Mouse (Mus musculus) effector memory CD4-positive, alpha-beta T cell, adult 5 months (primary cell): Measurements from ENCODE around the gene Gpr180. TPM values are rescaled to one million over a fixed set of nuclear protein-coding genes. Genes with fewer than 3 reads are reported as not detected.

Source experiments
- polyA plus RNA-seq: library from polyadenylated mRNA; unstranded; fragments of 100-300 nt; shearing (Covaris generic); gene quantifications from one replicate; pipeline ENCODE4 v1.2.1, GENCODE M21; 2017

Gene Gpr180
- polyA plus RNA-seq: 17.3 TPM

DNA sequence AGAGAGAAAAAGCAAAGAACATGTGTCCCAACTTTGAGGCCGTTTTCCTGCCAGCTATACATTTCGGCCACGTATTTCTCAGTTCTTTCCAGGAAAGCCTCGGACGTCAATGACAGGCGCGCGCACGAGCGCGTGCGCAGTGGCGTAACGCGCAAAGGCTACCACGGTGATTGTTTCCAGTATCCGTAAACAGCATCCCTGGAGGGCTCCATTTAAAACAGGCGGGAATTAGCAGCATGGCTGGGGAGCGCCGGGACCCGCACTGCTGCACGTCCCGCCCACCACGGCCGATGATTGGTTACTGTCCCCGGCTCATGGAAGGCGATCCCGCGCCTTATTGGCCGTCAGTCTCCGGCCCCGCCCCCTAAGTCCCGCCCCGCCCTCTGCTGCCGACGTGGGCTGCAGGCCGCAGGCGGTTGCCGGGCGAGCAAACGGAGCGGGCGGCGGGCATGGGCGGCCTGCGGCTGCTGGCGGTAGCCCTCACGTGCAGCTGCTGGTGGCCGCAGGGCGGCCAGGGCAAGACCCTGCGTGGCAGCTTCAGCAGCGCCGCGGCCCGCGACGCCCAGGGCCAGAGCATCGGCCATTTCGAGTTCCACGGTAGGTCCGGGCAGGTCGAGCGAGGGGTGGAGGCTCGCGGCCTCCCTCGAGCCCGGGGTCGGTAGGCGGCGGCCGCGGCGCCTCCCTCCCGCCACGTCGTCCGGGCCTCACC is at the start of gene Gpr180:
Gene Gpr180, plus strand, starts transcription at position 415 of the 709 bp plus-strand sequence.

GRCm38 (mm10) chr14:118132642-118132977 is 4.3 kb upstream of the Gpr180 start, which contains the start of gene Tgds:
Gene Tgds (minus strand): TSS chr14:118132755.

Other genes with a start within 250 kb of the Gpr180 start
- 0.56 TPM for gene Dct, start 84.9 kb upstream of the Gpr180 start, polyA plus RNA-seq
- 10.2 TPM for gene Tgds, start 4.4 kb upstream of the Gpr180 start, polyA plus RNA-seq
- not detected for gene Sox21, start 99.9 kb downstream of the Gpr180 start, polyA plus RNA-seq
- gene Gm9376, start 129.8 kb downstream of the Gpr180 start, polyA plus RNA-seq: not detected